Mouse (Mus musculus): ENCODE measurements around the gene Krtap26-1.

The Krtap26-1 gene

DNA sequence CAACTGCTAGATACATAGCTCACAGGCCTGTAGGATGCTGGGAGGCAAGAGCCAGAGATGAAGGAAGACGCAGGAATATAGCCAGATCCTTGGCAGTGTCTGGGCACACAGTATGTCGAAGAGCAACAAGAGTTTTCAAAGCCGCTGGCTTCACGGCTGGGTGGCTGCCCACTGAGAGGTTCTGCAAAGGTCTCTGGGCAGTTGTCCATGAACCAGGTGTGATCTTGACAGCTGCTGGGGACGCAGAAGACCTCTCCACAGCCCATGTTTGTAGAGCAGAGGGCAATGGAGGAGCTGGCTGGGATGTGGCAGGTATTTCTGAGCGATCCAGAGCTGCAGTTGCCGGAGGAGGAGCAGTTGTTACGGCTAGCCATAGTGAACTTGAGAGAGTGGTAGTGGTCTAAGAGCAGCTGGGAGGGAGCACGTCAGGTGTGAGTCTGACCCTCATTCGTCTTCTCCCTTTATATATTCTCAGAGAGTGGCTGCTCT is at the start of gene Krtap26-1:
TSS of gene Krtap26-1 (minus strand) at position 439 of the 489 bp plus-strand sequence.
- DNase-seq (ENCODE audit: low read depth, low spot score), result no peak

DNA sequence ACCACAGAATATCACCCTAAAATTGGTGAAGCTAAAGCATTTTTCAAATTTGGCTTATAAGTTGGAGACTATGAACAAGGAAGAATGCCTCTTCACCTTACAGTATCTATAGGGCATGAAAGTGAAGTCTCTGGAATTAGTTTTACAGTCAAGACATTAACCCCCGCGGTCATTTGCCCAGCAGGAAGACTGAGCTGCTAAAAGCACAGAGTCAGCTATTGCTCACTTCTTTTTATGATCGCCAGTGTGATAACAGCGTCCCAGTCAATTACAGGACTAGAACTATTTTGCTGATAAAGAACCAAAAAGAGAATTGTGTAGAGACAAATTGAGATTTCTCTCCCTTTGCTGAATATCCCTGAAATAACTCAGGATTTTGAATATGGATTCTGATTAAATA is 48.7 kb upstream of the Krtap26-1 start:
- DNase-seq (ENCODE audit: low read depth, low spot score), result no peak

DNA sequence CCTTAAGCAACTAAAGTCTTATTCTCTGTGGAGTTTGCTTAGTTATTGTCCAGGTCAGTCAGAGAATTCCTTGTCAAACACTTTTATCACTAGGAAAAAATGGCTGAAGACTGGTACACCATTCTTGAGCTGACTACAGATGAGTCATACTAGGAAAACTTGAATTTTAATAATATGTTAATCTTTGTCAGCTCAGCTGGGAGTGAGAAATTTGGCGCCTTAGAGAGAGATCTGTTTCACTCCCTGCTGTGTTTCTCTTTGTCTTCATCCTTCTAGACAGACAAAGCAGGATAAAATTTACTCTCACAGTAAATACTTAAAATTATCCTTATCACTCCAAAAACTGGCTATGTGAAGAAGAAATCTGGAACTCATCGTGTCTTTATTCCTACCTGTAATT is 33.7 kb upstream of the Krtap26-1 start:
- DNase-seq (ENCODE audit: low read depth, low spot score), result no peak

DNA sequence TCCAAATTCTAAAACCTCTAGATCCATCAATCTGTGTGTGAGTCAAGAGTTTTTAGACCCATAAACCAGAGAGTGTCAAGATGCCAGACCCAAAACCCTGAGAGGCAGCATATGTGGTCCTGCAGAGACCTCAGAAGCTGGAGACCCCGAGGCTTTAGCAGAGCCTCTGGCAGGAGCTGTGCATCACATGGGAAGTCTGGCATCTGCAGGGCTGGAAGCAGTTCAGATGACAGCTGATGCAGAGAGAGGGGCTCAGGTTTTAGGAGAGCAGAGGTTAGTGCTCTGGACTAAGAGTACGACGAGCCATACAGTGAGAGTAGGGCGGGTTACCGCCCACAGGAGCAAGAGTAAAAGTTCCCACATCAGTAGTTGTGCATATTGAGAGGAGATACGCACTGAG is 31.5 kb upstream of the Krtap26-1 start:
- no peak for DNase-seq (ENCODE audit: low read depth, low spot score)

DNA sequence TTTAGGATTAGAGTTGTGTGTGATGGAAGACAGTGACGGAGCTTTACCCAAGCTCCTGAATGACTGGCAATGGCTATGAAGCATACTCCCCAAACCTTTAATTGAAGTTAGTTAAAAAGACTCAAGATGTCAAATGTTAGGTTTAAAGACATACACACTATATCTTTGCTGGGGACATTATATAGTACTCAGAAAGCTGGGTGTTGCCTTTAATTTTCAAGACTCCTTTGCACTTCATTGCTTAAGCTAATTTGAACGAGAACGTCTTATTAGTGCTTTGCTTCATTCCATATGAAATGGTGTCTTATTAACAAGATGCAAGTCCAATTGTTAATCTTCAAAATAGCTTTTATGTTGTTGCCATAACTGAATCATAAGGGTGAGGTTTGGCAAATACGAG is 24.0 kb upstream of the Krtap26-1 start, which contains the start of gene Krtap27-1:
TSS of gene Krtap27-1 (minus strand) at position 101 of the 400 bp plus-strand sequence.
- no peak for DNase-seq (ENCODE audit: low read depth, low spot score)

DNA sequence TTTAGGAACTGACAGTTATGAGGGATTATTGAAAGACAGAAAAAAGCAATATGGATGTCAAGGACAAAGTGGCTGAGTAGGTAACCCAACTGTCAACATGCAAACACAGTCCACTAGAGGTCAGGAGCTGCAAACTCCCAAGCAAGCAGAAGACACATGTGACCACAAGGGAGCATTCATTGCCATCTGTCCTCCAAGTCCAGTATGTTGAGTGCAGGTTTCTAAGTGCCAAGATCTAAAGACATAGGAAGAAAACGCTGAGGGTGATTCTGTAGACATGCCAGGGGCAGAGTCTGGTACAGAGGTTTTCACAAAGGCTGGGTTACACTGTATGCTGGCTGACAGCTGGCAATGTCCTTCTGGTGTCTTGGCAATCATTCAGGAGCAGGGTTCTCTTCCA is 9.8 kb upstream of the Krtap26-1 start:
- DNase-seq (ENCODE audit: low read depth, low spot score), result no peak

DNA sequence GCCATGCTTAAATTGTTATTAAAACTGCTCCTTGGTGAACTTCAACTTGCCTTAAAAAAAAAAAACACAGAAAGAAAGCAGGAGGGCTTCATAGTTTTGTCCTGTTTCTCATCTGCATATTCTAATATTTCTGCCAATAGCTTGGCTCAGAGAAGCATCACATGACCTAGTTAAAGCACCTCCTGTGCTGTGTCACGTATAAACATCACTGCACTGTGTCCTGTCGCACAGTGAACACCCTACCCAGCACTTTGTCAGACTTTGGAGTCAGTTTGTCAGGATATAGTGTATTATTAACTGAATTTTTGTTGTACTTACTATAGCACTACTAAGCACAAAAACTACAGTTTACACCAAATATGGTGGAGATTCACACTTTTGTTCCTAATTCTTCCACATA is 4.4 kb upstream of the Krtap26-1 start:
- DNase-seq (ENCODE audit: low read depth, low spot score), result no peak

DNA sequence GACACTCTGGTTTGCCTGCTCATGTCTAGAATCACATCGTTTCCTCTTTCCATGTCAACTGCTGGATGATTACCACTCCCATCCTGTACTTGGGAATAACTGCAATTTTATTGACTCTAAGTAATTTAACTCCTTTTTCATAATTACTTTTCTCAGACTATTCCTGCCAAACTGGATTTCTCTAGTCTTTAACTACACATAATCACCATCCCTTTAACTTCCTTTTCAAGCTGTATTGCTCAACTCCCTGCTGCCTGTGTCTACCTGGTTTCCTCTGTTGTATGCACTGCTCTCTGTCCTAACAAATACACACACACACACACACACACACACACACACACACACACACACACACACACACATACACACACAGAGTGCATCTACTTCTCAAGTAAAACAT is 3.5 kb upstream of the Krtap26-1 start:
- no peak for DNase-seq (ENCODE audit: low read depth, low spot score)

DNA sequence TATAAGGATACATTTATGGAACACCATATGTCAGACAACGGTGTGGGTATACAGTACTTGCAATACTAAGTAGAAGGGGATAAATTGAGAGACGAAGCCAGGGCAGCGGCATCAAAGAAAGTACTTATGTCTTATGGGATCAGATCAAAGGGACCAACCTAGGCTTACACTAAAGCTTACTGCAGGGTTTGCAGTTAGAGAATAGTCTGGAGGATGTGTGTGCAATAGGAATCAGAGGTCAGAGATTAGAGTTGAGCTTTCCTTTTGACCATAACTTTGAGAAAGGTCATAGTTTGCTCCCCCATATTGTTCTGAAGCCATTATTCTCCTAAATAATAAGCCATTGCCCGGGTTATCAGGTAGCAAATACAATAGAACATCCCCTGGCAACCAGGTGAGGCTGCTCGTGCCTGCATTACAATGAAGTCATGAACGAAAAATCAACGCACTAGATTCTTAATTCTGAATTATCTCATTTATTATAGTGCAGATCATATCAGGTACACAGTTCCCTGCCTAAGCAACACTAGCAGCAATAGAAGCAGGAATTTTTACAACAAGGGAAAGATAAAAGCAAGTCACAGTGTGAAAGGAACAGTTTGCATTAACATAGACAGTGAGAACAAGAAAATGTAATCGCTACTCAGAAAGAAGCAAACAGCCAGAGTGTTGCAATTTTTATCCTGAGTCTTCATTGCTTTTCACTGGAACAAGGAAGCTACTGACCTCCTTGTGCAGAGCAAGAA is 1.1 kb downstream of the Krtap26-1 start:
- no peak for DNase-seq (ENCODE audit: low read depth, low spot score)

DNA sequence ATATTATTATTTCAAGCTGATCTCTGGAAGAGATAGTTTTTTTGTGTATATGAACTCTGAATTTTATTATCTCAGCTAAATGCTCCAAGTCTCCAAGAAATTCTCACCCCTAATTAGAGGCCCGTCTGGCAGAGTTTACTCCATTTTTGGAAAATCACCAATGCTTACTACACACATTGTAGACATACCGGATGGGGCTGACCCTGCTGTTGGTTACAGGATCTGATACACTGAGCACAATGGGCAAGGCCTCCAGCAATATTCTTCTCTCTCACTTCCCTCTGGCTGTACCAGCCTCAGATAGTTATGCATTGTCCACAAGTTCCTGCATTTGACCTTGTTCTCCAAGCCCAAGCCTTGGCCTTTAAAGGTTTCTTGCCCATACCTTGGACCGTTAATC is 7.5 kb downstream of the Krtap26-1 start:
- no peak for DNase-seq (ENCODE audit: low read depth, low spot score)

DNA sequence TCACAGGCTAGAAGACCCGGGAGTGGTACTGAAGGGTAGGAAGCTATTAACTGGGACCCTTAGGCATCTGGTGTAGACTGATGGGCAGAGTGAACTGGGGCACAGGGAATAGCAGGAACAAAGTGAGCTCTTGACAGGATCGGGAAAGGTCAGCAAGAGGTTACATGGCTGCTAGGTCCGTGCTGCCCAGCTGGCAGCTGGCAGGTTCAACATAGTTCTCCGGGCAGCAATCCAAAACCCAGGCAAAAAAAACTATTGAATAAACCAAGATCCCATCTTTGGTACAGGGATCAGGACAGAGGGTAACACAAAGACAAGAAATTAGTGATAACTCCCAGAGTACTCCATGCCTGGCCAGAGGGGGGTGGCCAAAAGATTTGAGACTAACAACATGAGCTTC is 12.5 kb downstream of the Krtap26-1 start:
- DNase-seq (ENCODE audit: low read depth, low spot score), result no peak

DNA sequence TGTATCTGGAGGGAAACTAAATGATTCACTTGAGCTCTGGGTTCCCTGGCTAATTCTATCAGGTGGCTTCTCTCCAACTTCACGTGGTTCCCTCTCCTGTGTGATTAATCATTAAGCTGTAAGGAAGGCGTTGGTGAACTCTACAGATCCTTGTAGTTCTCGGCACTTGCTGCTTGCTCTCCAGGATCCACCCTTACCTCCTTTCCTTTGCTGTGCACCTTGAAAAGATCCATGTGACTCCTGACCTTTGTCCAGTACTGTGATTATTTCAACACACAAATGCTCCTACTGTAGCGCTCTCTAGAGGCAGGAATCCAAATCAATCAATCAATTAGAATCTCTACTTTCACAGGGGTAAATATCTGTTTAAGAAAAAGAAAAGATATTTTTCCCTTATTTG is 16.1 kb downstream of the Krtap26-1 start:
- DNase-seq (ENCODE audit: low read depth, low spot score), result no peak

DNA sequence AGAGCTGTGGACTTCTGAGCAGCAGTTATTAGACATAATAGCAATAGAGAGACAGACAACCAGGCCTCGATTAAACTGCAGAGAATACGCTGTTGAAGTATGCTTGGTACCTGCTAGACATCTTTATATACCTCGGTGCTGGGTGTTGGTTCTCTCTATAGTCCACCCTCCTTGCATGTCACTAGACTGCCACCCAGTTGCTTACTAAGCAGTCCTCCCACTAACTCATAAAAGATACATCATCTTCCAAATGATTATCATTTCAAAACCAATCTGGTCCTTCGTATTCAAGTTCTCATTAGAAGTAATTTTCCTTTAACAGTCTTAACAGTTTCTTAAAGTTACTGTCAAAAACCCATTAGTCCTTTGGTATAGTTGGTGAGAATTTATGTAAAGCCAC is 20.0 kb downstream of the Krtap26-1 start, which contains the start of gene 2310079G19Rik:
TSS of gene 2310079G19Rik (minus strand) at position 101 of the 400 bp plus-strand sequence.
- no peak for DNase-seq (ENCODE audit: low read depth, low spot score)

DNA sequence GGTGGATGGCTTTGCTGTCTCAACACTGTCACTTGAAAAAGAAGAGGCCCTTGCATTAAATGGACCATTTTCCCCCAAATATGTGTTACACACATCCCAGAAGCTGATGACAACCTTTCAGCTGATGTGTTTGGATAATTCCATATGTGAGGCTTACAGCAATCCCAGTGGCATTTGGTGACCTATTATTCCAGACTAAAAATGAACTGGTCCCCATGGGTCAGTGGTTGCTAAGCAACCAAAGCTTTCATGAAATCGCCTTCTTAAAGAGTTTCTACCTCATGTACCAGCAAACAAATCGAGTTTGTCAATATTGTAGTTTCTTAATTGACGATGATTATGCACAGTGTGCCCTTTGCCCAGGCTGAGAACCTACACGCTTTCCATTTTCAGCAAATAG is 34.9 kb downstream of the Krtap26-1 start:
- DNase-seq (ENCODE audit: low read depth, low spot score), result no peak

DNA sequence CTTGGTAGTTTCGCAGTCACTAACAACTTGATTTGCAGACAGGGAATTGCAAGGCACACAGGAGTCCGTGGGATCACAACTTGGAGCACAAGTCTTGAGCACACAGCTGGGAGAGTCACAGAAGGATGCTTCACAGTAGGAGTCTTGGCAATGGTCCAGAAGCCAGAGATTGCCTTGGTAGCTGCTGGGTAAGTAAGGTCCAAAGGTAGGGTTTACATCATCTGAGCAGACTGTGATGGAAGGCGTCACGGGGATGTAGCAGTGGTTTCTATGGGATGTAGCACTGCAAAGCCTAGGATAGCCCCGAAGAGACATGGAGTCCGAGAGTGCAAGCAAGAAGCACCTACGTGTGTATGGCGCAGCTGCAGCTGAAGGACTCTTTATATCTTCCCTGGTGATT is 35.7 kb downstream of the Krtap26-1 start, which contains the start of gene Krtap24-1:
TSS of gene Krtap24-1 (minus strand) at position 358 of the 400 bp plus-strand sequence.
- DNase-seq (ENCODE audit: low read depth, low spot score), result no peak

DNA sequence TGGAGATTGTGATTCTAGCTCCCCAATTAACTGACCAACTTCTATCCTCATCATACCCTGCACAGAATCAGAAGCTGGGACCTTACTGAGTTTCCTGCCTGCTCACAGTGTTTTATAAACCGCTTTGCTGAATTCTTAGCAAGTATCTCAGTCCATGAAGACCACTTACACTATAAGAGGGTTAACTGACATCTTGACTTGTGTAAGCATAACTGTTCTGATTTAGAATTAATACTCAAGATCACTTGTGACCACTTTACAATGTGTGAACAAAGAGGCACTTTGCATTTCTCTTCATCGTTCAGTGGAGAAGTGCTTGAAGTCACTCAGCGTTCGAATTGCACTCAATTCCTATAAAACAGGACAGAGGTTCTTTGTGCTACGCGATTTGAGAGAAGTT is 43.0 kb downstream of the Krtap26-1 start:
- DNase-seq (ENCODE audit: low read depth, low spot score), result no peak

DNA sequence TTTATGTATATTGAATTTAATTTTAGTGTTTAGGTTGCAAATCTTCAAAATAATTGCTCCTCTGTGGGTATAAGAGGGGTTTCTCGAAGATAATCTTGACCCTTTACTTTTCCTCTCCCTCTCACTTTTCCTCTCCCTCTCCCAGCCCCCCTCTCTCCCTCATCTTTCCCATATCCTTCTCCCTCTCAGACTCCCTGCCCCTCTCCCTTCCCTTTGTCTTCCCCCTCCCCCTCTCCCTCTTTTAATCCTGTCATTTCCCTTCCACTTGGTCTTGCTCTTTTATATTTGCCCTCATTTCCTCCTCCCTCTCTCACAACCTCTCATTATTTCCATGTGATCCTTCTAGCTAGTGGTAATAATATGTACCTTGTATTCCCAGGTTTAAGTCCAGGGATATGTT is 45.1 kb downstream of the Krtap26-1 start:
- DNase-seq (ENCODE audit: low read depth, low spot score), result no peak

DNA sequence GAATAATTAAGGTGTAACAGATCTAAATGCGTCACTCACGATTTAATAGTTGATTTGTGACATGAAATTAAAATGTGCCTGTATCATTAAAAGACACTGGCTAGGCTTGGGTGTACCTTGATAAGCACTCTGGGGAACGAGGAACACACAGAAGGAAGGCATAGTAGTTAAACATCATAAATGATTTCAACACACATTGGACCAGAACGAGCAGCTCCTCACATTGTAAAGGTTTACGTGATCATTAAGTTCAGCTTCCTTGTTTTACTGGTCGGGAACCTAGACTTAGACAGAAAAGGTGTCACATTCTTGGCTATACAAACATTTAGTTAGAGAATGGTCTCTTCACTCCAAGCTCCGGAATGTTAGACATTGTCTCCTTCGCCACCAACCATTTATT is 47.3 kb downstream of the Krtap26-1 start:
- no peak for DNase-seq (ENCODE audit: low read depth, low spot score)

DNA sequence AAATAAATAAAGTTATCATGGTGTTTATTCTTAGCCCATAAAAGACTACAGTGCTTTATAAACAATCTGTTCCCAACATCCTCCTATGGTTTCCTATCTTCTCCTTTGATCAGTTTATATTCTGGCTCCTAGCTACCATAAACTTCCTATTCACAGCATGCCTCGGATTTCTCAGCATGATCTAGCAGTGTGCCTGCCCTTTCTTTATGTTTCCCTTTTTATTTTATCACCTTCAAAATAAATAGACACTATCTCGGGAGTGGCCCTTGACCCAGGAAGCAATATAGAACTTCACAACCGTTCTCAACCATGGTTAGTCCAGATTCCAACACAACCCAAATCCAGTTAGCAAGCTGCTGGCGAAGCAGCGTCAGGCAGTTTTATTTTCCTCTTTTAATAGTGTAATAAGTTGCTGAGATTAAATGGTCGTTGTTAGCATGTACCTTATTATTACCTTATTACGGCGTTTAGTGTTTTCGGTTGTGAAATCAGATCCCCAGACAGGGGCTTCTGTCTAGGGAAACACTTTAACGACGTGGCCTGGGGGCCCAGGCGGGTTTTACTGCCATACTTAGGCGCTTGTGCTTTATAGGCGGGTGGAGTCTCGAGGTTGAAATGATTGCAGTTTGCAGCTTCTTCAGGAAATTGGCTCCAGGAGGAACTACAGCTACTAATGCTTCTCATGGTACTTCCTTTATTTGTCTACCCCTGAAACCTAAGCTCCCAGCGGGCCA is 47.9 kb downstream of the Krtap26-1 start:
- no peak for DNase-seq (ENCODE audit: low read depth, low spot score)
